ENCODE assay signal across 31 mouse cellular contexts in the genomic region with DNA sequence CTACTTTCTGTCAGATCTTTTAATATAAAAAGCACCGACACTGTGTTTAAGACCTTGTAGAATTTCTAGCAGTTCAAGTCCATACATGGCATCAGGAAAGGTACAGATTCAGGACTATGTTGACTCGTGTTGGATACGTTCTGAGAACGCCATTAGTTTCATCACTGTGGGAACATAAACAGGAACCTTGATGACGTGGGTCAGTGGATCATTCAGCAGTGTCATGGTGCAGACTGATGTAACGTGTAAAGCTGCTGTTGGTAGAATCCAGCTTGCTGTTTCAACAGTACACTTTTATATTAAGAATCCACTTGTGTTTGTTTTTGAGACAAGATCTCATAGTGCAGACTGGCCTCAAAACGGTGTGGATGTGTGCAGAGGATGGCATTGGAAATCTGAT. TPM values are rescaled to one million over a fixed set of nuclear protein-coding genes. Genes with fewer than 3 reads are reported as not detected.
A peak's percentile ranks its signal among the peaks of the same experiment; 100 is the strongest.
DNase-seq lines count a peak whose midpoint lies in the region; ATAC-seq and TF ChIP-seq lines count a peak whose summit lies in the region.
"Had no signal": no experiment of that assay in that cellular context is flagged by ENCODE, and none has a peak within 500 bp of the region (broad histone marks: within the 10 kb centered on the region; RNA-seq: fewer than 3 reads in every experiment).

No protein-coding gene starts in this region.

- DNase-seq in kidney, adult 11 months = no peak
- DNase-seq in lung, postnatal 10 days = peak; percentile 9
- no peak for DNase-seq in lung, adult 2 months
- DNase-seq in cerebellum, postnatal 4 days (ENCODE audit: low spot score in 2 of 2) = no peak
- DNase-seq in testis, postnatal 10 days (ENCODE audit: low spot score) = no peak
- DNase-seq: adrenal gland, adult 2 months; adrenal gland, postnatal 36 days; cerebellum, adult 18-20 months; cerebellum, postnatal 10 days; gastrocnemius, adult 2 months; gastrocnemius, postnatal 36 days; heart, adult 2 months; layer of hippocampus, postnatal 36 days; right cerebral cortex, postnatal 25 days; thymus, postnatal 14 days had no signal

- H3K9ac ChIP-seq in kidney, embryonic 15.5 days = no peak overlapping the region
- H3K9ac ChIP-seq: heart, embryonic 15.5 days; limb, embryonic 15.5 days; liver, embryonic 14.5 days; lung, embryonic 15.5 days; midbrain, embryonic 13.5 days; neural tube, embryonic 15.5 days; stomach, embryonic 15.5 days had no signal

- peaks cover 33% of the 10 kb centered on the region; the same call in 1 of the 2 replicates for H3K36me3 ChIP-seq in kidney, embryonic 15.5 days
- H3K36me3 ChIP-seq: stomach, embryonic 15.5 days had no signal

- no peak for TF ChIP-seq POLR2A in lung, adult 2 months (IDR thresholded peaks at IDR 0.05; ENCODE audit: borderline replicate concordance, extremely low read depth, low read depth, low read length)

- H3K4me1 ChIP-seq in kidney, embryonic 15.5 days = peaks cover 24% of the 10 kb centered on the region
- no peaks in the 10 kb centered on the region; the same call in 1 of the 2 replicates for H3K4me1 ChIP-seq in lung, adult 2 months (ENCODE audit: control insufficient read depth, insufficient read depth, low read length)
- H3K4me1 ChIP-seq: lung, embryonic 15.5 days; midbrain, embryonic 13.5 days; neural tube, embryonic 15.5 days; stomach, embryonic 15.5 days had no signal

- 44% methylated on average over 7 of the region's 7 CpGs for WGBS in kidney, embryonic 15.5 days
- WGBS in lung, adult 2 months = 45% methylated on average over 7 of the region's 7 CpGs

- H3K27me3 ChIP-seq in kidney, embryonic 15.5 days = no peaks in the 10 kb centered on the region
- H3K27me3 ChIP-seq: CH12.LX; heart, embryonic 15.5 days; limb, embryonic 15.5 days; lung, embryonic 15.5 days; midbrain, embryonic 13.5 days; neural tube, embryonic 15.5 days; stomach, embryonic 15.5 days had no signal

- TF ChIP-seq CTCF in lung, adult 2 months (IDR thresholded peaks at IDR 0.05; ENCODE audit: insufficient read depth, low read length) = no peak

- peak overlapping the region; percentile 54 for H3K27ac ChIP-seq in kidney, embryonic 15.5 days
- H3K27ac ChIP-seq: gastrocnemius, adult 2 months; heart, adult 2 months; heart, embryonic 15.5 days; limb, embryonic 10.5 days; limb, embryonic 15.5 days; liver, embryonic 14.5 days; lung, embryonic 15.5 days; midbrain, embryonic 13.5 days; neural tube, embryonic 15.5 days; stomach, embryonic 15.5 days had no signal

- H3K9me3 ChIP-seq in kidney, embryonic 15.5 days (replicated peaks) = no peaks in the 10 kb centered on the region
- H3K9me3 ChIP-seq: heart, embryonic 15.5 days; limb, embryonic 10.5 days; limb, embryonic 15.5 days; lung, embryonic 15.5 days; midbrain, embryonic 13.5 days; neural tube, embryonic 15.5 days; stomach, embryonic 15.5 days had no signal

- H3K4me2 ChIP-seq in kidney, embryonic 15.5 days = no peak overlapping the region
- H3K4me2 ChIP-seq: heart, embryonic 15.5 days; limb, embryonic 15.5 days; lung, embryonic 15.5 days; midbrain, embryonic 13.5 days; neural tube, embryonic 15.5 days; stomach, embryonic 15.5 days had no signal

- no peak overlapping the region for H3K4me3 ChIP-seq in kidney, embryonic 15.5 days (replicated peaks)
- no peak overlapping the region for H3K4me3 ChIP-seq in lung, adult 2 months (replicated peaks; ENCODE audit: extremely low read depth, low read depth, low read length)
- H3K4me3 ChIP-seq: erythroblast, embryonic 14.5 days; gastrocnemius, adult 2 months; heart, adult 2 months; heart, embryonic 15.5 days; limb, embryonic 10.5 days; limb, embryonic 15.5 days; lung, embryonic 15.5 days; midbrain, embryonic 13.5 days; neural tube, embryonic 15.5 days; stomach, embryonic 15.5 days had no signal

- no peak for ATAC-seq in kidney, embryonic 15.5 days (replicated peaks; ENCODE audit: low FRiP score)
- ATAC-seq in megakaryocyte, adult 5-6 weeks (ENCODE audit: poor library complexity, severe bottlenecking) = peak; percentile 86
- ATAC-seq: activated CD4-positive, CD25-positive, alpha-beta regulatory T cell, adult 4 months; forebrain, embryonic 16.5 days; hindbrain, embryonic 16.5 days; intestine, postnatal 0 days; midbrain, embryonic 13.5 days had no signal

RNA-seq across cellular contexts. Expression of a gene that starts 28.8 kb away (rescaled TPM):
- 135 and 160 TPM in 2 replicates for polyA plus RNA-seq in kidney, embryonic 15.5 days (2015; fragmentation: Nextera tagmentation; extraction: Ambion mirVana)
- 9.9 and 14.7 TPM in 2 replicates for polyA plus RNA-seq in lung, adult 2 months (2012; rRNA removed)
- 85.1 and 110 TPM in 2 replicates for total RNA-seq in megakaryocyte, adult 5-6 weeks (2015)
- total RNA-seq in megakaryocyte, adult 5-6 weeks (2017) = 110 and 129 TPM in 2 replicates

RNA-seq across cellular contexts. Expression of a gene that starts 51.1 kb away (rescaled TPM):
- 101 and 105 TPM in 2 replicates for polyA plus RNA-seq in kidney, embryonic 15.5 days (2015; fragmentation: Nextera tagmentation; extraction: Ambion mirVana)
- polyA plus RNA-seq in lung, adult 2 months (2012; rRNA removed) = 37.6 and 78.5 TPM in 2 replicates
- 36.2 and 37.9 TPM in 2 replicates for total RNA-seq in megakaryocyte, adult 5-6 weeks (2015)
- total RNA-seq in megakaryocyte, adult 5-6 weeks (2017) = 23.8 and 51.5 TPM in 2 replicates
